Mouse (Mus musculus): ENCODE data around the gene Pank3.

DNA sequence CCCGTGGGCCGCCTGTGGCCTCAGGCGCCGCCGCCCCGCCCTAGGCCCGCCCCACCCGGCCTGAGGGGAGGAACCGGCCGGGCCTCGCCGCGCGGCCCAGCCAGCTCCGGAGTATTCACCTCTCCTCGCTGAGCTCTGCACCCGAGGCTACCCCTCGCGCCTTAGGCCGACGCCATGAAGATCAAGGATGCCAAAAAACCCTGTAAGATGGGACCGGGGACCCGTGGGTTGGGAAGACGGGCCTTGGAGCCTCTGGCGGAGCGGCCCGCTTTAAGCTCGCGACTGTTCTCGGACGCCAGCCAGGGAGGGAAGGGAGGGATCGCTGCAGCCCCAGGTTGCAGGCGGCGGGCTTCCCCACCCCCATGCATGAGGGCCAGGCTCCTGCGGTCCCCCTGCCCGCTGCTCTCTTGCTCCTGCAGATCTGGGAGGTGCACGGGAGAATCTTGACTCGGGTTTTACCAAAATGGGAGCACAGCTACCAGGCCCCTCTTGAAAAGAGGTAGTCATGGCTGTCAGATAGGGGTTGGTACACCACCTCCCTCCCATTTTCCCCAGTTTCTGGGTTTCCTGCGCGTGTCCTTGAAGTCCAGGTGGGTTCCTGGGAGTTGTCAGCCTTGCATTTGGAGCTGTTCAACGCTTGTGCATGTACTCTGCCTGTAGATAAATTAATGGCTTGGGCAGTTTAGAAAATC lies 608 bp downstream of the Pank3 start:
- TF ChIP-seq CHD2 (IDR thresholded peaks at IDR 0.05; ENCODE audit: low read depth, low read length) (no peak), HCFC1 (IDR thresholded peaks at IDR 0.05; ENCODE audit: borderline replicate concordance, insufficient read depth, low read length) (no peak), MAFK (IDR thresholded peaks at IDR 0.05; ENCODE audit: insufficient read depth, low read depth, low read length) (no peak)

Measured in ES-E14 (cell line).